Mouse (Mus musculus) kidney, postnatal 4 days (tissue): ENCODE data around the gene Tbr1.

Experiments
- DNase-seq, 2 experiments: peaks; one replicate each; pipeline ENCODE4 v3.0.0; 2021; ENCODE audit warnings: mixed read lengths in 2 of 2

Gene Tbr1

GRCm38 (mm10) chr2:61811507-61812421, 9.0 kb downstream of the Tbr1 start:
- peak; percentile 64 to 78 for DNase-seq

- DNase-seq: no peak
Measured at GRCm38 (mm10) chr2:61812536-61812935, 9.8 kb downstream of the Tbr1 start.

GRCm38 (mm10) chr2:61813106-61813505, 10.4 kb downstream of the Tbr1 start:
- peak in 1 of 2 experiments; percentile 12 for DNase-seq

- DNase-seq: no peak
Measured at GRCm38 (mm10) chr2:61813521-61813920, 10.8 kb downstream of the Tbr1 start.

- peak; percentile 49 to 60 for DNase-seq
Measured at GRCm38 (mm10) chr2:61814548-61815473, 12.1 kb downstream of the Tbr1 start.

- DNase-seq: peak; percentile 41 to 61
Measured at GRCm38 (mm10) chr2:61815583-61816313, 13.0 kb downstream of the Tbr1 start.

- DNase-seq: no peak
Measured at GRCm38 (mm10) chr2:61818197-61818596, 15.5 kb downstream of the Tbr1 start.

- DNase-seq: no peak
Measured at GRCm38 (mm10) chr2:61820203-61820602, 17.5 kb downstream of the Tbr1 start.

GRCm38 (mm10) chr2:61823426-61824140, 20.9 kb downstream of the Tbr1 start:
- no peak for DNase-seq

- DNase-seq: no peak
Measured at GRCm38 (mm10) chr2:61837243-61837806, 34.6 kb downstream of the Tbr1 start.
